Mouse (Mus musculus): ENCODE measurements around the gene Tmem203.

- TF ChIP-seq CTCF (IDR thresholded peaks at IDR 0.05; ENCODE audit: low read depth, low read length) (no peak), POLR2A (IDR thresholded peaks at IDR 0.05; ENCODE audit: extremely low read depth, insufficient read depth, low read length) (no peak)
Measured at GRCm38 (mm10) chr2:25236614-25237013, 18.6 kb upstream of the Tmem203 start, which contains the start of gene Rnf224.
